ENCODE assay signal across 9 mouse cellular contexts in the genomic region with DNA sequence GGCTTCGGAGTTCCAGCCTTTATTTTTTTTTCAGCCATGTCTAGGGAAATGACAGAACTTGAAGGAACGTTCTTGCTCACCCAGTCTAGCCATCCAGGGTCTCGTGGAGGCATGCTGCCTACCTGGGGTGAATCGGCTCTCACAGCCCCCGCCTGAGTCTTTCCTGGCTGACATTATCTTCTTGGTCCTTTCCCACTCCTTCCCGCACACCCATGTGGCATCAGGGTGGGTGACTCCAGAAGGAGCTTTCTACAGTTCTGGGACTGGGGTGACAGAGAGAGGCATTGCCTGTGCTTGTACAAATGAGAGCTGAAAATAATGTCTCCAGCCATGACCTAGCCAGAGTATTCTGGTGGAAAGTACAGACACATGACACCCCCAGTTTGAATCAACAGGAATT. TPM values are rescaled to one million over a fixed set of nuclear protein-coding genes. Genes with fewer than 3 reads are reported as not detected.
A peak's percentile ranks its signal among the peaks of the same experiment; 100 is the strongest.
DNase-seq lines count a peak whose midpoint lies in the region; ATAC-seq and TF ChIP-seq lines count a peak whose summit lies in the region.
"Had no signal": no experiment of that assay in that cellular context is flagged by ENCODE, and none has a peak within 500 bp of the region (broad histone marks: within the 10 kb centered on the region; RNA-seq: fewer than 3 reads in every experiment).

No protein-coding gene starts in this region.

- H3K79me2 ChIP-seq in heart, adult 2 months (replicated peaks; ENCODE audit: control insufficient read depth, insufficient read depth, low read length): peaks cover 10% of the 10 kb centered on the region

- intact Hi-C loops in heart, adult 2 months (cut with DNase I): loop anchor here (2.0 kb wide), 1 partner anchor 26 kb away; no protein-coding TSS in a partner anchor
- intact Hi-C loops in heart, postnatal 25 days (cut with DNase I): loop anchor here (2.0 kb wide), 1 partner anchor 26 kb away; no protein-coding TSS in a partner anchor

- ATAC-seq in liver, embryonic 11.5 days (replicated peaks; ENCODE audit: low FRiP score): no peak
- ATAC-seq in liver, postnatal 0 days: no peak
- no peak for ATAC-seq in heart, postnatal 0 days (ENCODE audit: insufficient read depth, low read depth)
- ATAC-seq in midbrain, embryonic 16.5 days: no peak
- no peak for ATAC-seq in erythroid progenitor cell, adult 5-6 weeks (replicated peaks; ENCODE audit: low FRiP score, poor library complexity, severe bottlenecking)

- peak overlapping the region; percentile 17 for H3K9ac ChIP-seq in heart, adult 2 months (ENCODE audit: low read depth, low read length)
- no peak overlapping the region for H3K9ac ChIP-seq in liver, embryonic 11.5 days (ENCODE audit: low read depth, low read length)
- H3K9ac ChIP-seq in liver, postnatal 0 days (replicated peaks): no peak overlapping the region
- peak overlapping the region; percentile 46 for H3K9ac ChIP-seq in heart, postnatal 0 days (replicated peaks; ENCODE audit: low read depth, low read length)
- H3K9ac ChIP-seq in midbrain, embryonic 16.5 days (ENCODE audit: low read depth, low read length): no peak overlapping the region

- H3K27me3 ChIP-seq in heart, adult 2 months (ENCODE audit: control insufficient read depth, insufficient read depth, low read length): no peaks in the 10 kb centered on the region
- H3K27me3 ChIP-seq in liver, embryonic 11.5 days (replicated peaks; ENCODE audit: control insufficient read depth, insufficient read depth, low read length): no peaks in the 10 kb centered on the region
- no peaks in the 10 kb centered on the region for H3K27me3 ChIP-seq in liver, postnatal 0 days (ENCODE audit: insufficient read depth, low read length)
- no peaks in the 10 kb centered on the region for H3K27me3 ChIP-seq in heart, postnatal 0 days (ENCODE audit: control insufficient read depth, insufficient read depth, low read length)
- H3K27me3 ChIP-seq in midbrain, embryonic 16.5 days (ENCODE audit: control insufficient read depth, insufficient read depth, low read depth, low read length): no peaks in the 10 kb centered on the region

- H3K4me2 ChIP-seq in liver, embryonic 11.5 days: no peak overlapping the region
- H3K4me2 ChIP-seq in liver, postnatal 0 days (ENCODE audit: low read depth, low read length): no peak overlapping the region
- H3K4me2 ChIP-seq in heart, postnatal 0 days (ENCODE audit: low read depth, low read length): peak overlapping the region; percentile 51; the same call in 1 of the 2 replicates
- H3K4me2 ChIP-seq in midbrain, embryonic 16.5 days (ENCODE audit: low read length): no peak overlapping the region

- DNase-seq in heart, adult 2 months: no peak
- no peak for DNase-seq in heart, postnatal 25 days (ENCODE audit: low spot score)
- no peak for DNase-seq in liver, embryonic 11.5 days (ENCODE audit: low spot score)
- DNase-seq in liver, postnatal 0 days: no peak
- no peak for DNase-seq in heart, postnatal 0 days (ENCODE audit: low spot score)
- DNase-seq in cerebellum, adult 9-10 months: no peak
- DNase-seq: layer of hippocampus, adult 9-11 months had no signal

- no peak for TF ChIP-seq POLR2A in heart, adult 2 months (IDR thresholded peaks at IDR 0.05; ENCODE audit: insufficient read depth, low read depth, low read length)

- no peak for TF ChIP-seq EP300 in heart, adult 2 months (IDR thresholded peaks at IDR 0.05; ENCODE audit: insufficient read depth, low read depth, low read length)
- TF ChIP-seq EP300 in liver, postnatal 0 days (IDR thresholded peaks at IDR 0.05; ENCODE audit: low read depth): no peak
- TF ChIP-seq EP300 in heart, postnatal 0 days (IDR thresholded peaks at IDR 0.05; ENCODE audit: low read depth): no peak

- WGBS in heart, adult 2 months: 38% methylated on average over 6 of the region's 6 CpGs
- WGBS in liver, embryonic 11.5 days: 69% methylated on average over 6 of the region's 6 CpGs
- WGBS in liver, postnatal 0 days (ENCODE audit: insufficient replicate concordance): 60% methylated on average over 6 of the region's 6 CpGs
- WGBS in heart, postnatal 0 days: 23% methylated on average over 6 of the region's 6 CpGs
- WGBS in midbrain, embryonic 16.5 days: 78% methylated on average over 6 of the region's 6 CpGs

- H3K27ac ChIP-seq in heart, adult 2 months: peak overlapping the region; percentile 89
- H3K27ac ChIP-seq in liver, embryonic 11.5 days (ENCODE audit: low read depth, low read length): peak overlapping the region; percentile 77
- H3K27ac ChIP-seq in liver, postnatal 0 days (ENCODE audit: low read depth): no peak overlapping the region
- H3K27ac ChIP-seq in heart, postnatal 0 days (ENCODE audit: low read depth): peak overlapping the region; percentile 98
- peak overlapping the region; percentile 52; the same call in 1 of the 2 replicates for H3K27ac ChIP-seq in midbrain, embryonic 16.5 days (ENCODE audit: low read length)

- H3K36me3 ChIP-seq in heart, adult 2 months (ENCODE audit: control insufficient read depth, insufficient read depth, low read length): peaks cover 14% of the 10 kb centered on the region
- no peaks in the 10 kb centered on the region for H3K36me3 ChIP-seq in liver, embryonic 11.5 days (ENCODE audit: control insufficient read depth, insufficient read depth, low read length)
- no peaks in the 10 kb centered on the region for H3K36me3 ChIP-seq in liver, postnatal 0 days (replicated peaks; ENCODE audit: insufficient read depth, low read length)
- H3K36me3 ChIP-seq in heart, postnatal 0 days (replicated peaks; ENCODE audit: control insufficient read depth, insufficient read depth, low read length): no peaks in the 10 kb centered on the region
- H3K36me3 ChIP-seq in midbrain, embryonic 16.5 days (ENCODE audit: control insufficient read depth, insufficient read depth, low read length): no peaks in the 10 kb centered on the region

- peak overlapping the region; percentile 1; the same call in 1 of the 2 replicates for H3K4me3 ChIP-seq in heart, adult 2 months
- no peak overlapping the region for H3K4me3 ChIP-seq in liver, embryonic 11.5 days (ENCODE audit: low read depth, low read length)
- no peak overlapping the region for H3K4me3 ChIP-seq in liver, postnatal 0 days (ENCODE audit: low read depth, low read length)
- no peak overlapping the region for H3K4me3 ChIP-seq in heart, postnatal 0 days (ENCODE audit: low read depth, low read length)
- H3K4me3 ChIP-seq in midbrain, embryonic 16.5 days (ENCODE audit: low read depth, low read length): no peak overlapping the region

- peaks cover 46% of the 10 kb centered on the region for H3K4me1 ChIP-seq in heart, adult 2 months (ENCODE audit: control insufficient read depth, insufficient read depth, low read length)
- peaks cover 6% of the 10 kb centered on the region; the same call in 1 of the 2 replicates for H3K4me1 ChIP-seq in liver, embryonic 11.5 days (replicated peaks; ENCODE audit: control insufficient read depth, insufficient read depth, low read length)
- no peaks in the 10 kb centered on the region for H3K4me1 ChIP-seq in liver, postnatal 0 days (ENCODE audit: insufficient read depth)
- peaks cover 74% of the 10 kb centered on the region for H3K4me1 ChIP-seq in heart, postnatal 0 days (ENCODE audit: control insufficient read depth, insufficient read depth)
- H3K4me1 ChIP-seq in midbrain, embryonic 16.5 days (ENCODE audit: control insufficient read depth, insufficient read depth, low read length): peaks cover 53% of the 10 kb centered on the region

- no peaks in the 10 kb centered on the region for H3K9me3 ChIP-seq in liver, embryonic 11.5 days (ENCODE audit: control insufficient read depth, low read length)
- H3K9me3 ChIP-seq in liver, postnatal 0 days (ENCODE audit: low read length): no peaks in the 10 kb centered on the region
- no peaks in the 10 kb centered on the region for H3K9me3 ChIP-seq in heart, postnatal 0 days (replicated peaks; ENCODE audit: control insufficient read depth, low read length)
- H3K9me3 ChIP-seq in midbrain, embryonic 16.5 days (replicated peaks; ENCODE audit: control insufficient read depth, low read length, poor library complexity, severe bottlenecking): no peaks in the 10 kb centered on the region

- TF ChIP-seq CTCF in heart, adult 2 months (IDR thresholded peaks at IDR 0.05): no peak
- no peak for TF ChIP-seq CTCF in liver, postnatal 0 days (IDR thresholded peaks at IDR 0.05; ENCODE audit: low read depth)
- TF ChIP-seq CTCF in heart, postnatal 0 days (IDR thresholded peaks at IDR 0.05; ENCODE audit: low read depth): no peak

RNA-seq across cellular contexts. Expression of a gene that starts 28.0 kb away (rescaled TPM):
- 10 to 100 TPM; 18.7 to 20.6 TPM for total RNA-seq in heart, adult 2 months (2021)
- polyA plus RNA-seq in heart, adult 2 months (2012; rRNA removed): 11.5 and 13.6 TPM in 2 replicates
- 10 to 100 TPM; 22.8 to 23.9 TPM for total RNA-seq in heart, postnatal 25 days (2021)
- 6.7 and 6.8 TPM in 2 replicates for polyA plus RNA-seq in liver, embryonic 11.5 days (2014; fragmentation: Nextera tagmentation; extraction: Ambion mirVana)
- polyA plus RNA-seq in liver, postnatal 0 days (2015; fragmentation: Nextera tagmentation; extraction: Ambion mirVana): 1.1 and 1.2 TPM in 2 replicates
- 25.9 and 30.3 TPM in 2 replicates for total RNA-seq in heart, postnatal 0 days (2014; rRNA removed; ENCODE audit: low replicate concordance)
- polyA plus RNA-seq in heart, postnatal 0 days (2015; fragmentation: Nextera tagmentation; extraction: Ambion mirVana): 13.6 and 14.9 TPM in 2 replicates
- polyA plus RNA-seq in midbrain, embryonic 16.5 days (2015; fragmentation: Nextera tagmentation; extraction: Ambion mirVana): 61.2 and 65.6 TPM in 2 replicates
- 1.3 and 2.9 TPM in 2 replicates for total RNA-seq in erythroid progenitor cell, adult 5-6 weeks (2015; ENCODE audit: low replicate concordance)
- 0.90 and 1.9 TPM in 2 replicates for total RNA-seq in erythroid progenitor cell, adult 5-6 weeks (2017; ENCODE audit: low replicate concordance)

Comparison
In these comparisons a context has a peak if more than half of its experiments do, and no peak if none do; other contexts are left out.
1. H3K9ac ChIP-seq: peak in heart, adult 2 months (single experiment) and heart, postnatal 0 days (single experiment); none in liver, embryonic 11.5 days (single experiment), liver, postnatal 0 days (single experiment) and midbrain, embryonic 16.5 days (single experiment).